Mouse (Mus musculus): ENCODE measurements around the gene Bmpr1b.

- TF ChIP-seq CTCF (IDR thresholded peaks at IDR 0.05; ENCODE audit: low read depth) (no peak), EP300 (optimal IDR thresholded peaks at IDR 0.05) (no peak)
Observed at GRCm38 (mm10) chr3:141946846-141947245, 222.4 kb downstream of the Bmpr1b start.

All from stomach, postnatal 0 days (tissue).